Mouse (Mus musculus) R1 (cell line): ENCODE data around the gene Gm20865.
"Not testable (repeated sequence)": the region's sequence is repeated elsewhere in the genome, so short reads cannot be mapped to it uniquely, and the experiment has no call there.

Experiments
- DNase-seq: peaks from one replicate; pipeline ENCODE4 v3.0.0-alpha.2; 2018; ENCODE audit warnings: low read depth, low spot score

Gene Gm20865

GRCm38 (mm10) chrY:21241275-21241674 is at the start of gene Gm20865:
TSS of gene Gm20865 (plus strand) at chrY:21241575.
- not testable (repeated sequence) for DNase-seq
